Mouse (Mus musculus) embryonic facial prominence, embryonic 13.5 days (tissue): ENCODE data around the gene Tmem191c. TPM values are rescaled to one million over a fixed set of nuclear protein-coding genes. Genes with fewer than 3 reads are reported as not detected.

Experiments
- polyA plus RNA-seq: library from polyadenylated mRNA; unstranded; fragments of >200 nt; fragmentation: Nextera tagmentation; extraction: Ambion mirVana; gene quantifications from 2 replicates; pipeline ENCODE4 v1.2.1, GENCODE M21; 2015

The Tmem191c gene
- polyA plus RNA-seq, 1 experiment from 2014 or later: 12.7 TPM

Other genes with a start within 250 kb of the Tmem191c start
- 56.7 and 66.3 TPM in 2 replicates for gene Ypel1, start 206.4 kb upstream of the Tmem191c start, polyA plus RNA-seq
- gene Ppil2, start 164.8 kb upstream of the Tmem191c start, polyA plus RNA-seq: 159 and 161 TPM in 2 replicates
- 42.8 and 54.8 TPM in 2 replicates for gene 2610318N02Rik, start 150.9 kb upstream of the Tmem191c start, polyA plus RNA-seq
- gene Sdf2l1, start 143.7 kb upstream of the Tmem191c start, polyA plus RNA-seq: 60.1 and 65.3 TPM in 2 replicates
- gene Ydjc, start 131.5 kb upstream of the Tmem191c start, polyA plus RNA-seq: 9.3 and 10.9 TPM in 2 replicates
- gene Ccdc116, start 128.8 kb upstream of the Tmem191c start, polyA plus RNA-seq: 0.62 and 0.98 TPM in 2 replicates
- gene Ube2l3, start 73.4 kb upstream of the Tmem191c start, polyA plus RNA-seq: 348 TPM in 2 replicates
- gene Rimbp3, start 67.5 kb upstream of the Tmem191c start, polyA plus RNA-seq: 0.35 and 0.43 TPM in 2 replicates
- gene Hic2, start 42.5 kb upstream of the Tmem191c start, polyA plus RNA-seq: 6.3 and 7.1 TPM in 2 replicates
- 0.45 and 2.2 TPM in 2 replicates for gene Serpind1, start 55.3 kb downstream of the Tmem191c start, polyA plus RNA-seq
- gene Snap29, start 129.9 kb downstream of the Tmem191c start, polyA plus RNA-seq: 13.2 and 15.5 TPM in 2 replicates
- 35.5 and 37.9 TPM in 2 replicates for gene Pi4ka, start 130.2 kb downstream of the Tmem191c start, polyA plus RNA-seq
- gene Crkl, start 175.9 kb downstream of the Tmem191c start, polyA plus RNA-seq: 83.3 and 84.3 TPM in 2 replicates
- 1.1 and 2.0 TPM in 2 replicates for gene Aifm3, start 213.5 kb downstream of the Tmem191c start, polyA plus RNA-seq
- 98.5 and 119 TPM in 2 replicates for gene Lztr1, start 232.6 kb downstream of the Tmem191c start, polyA plus RNA-seq